Mouse (Mus musculus) limb, embryonic 14.5 days (tissue): ENCODE data around the gene Gm7954. TPM values are rescaled to one million over a fixed set of nuclear protein-coding genes. Genes with fewer than 3 reads are reported as not detected.
"Not testable (repeated sequence)": the region's sequence is repeated elsewhere in the genome, so short reads cannot be mapped to it uniquely, and the experiment has no call there.

ENCODE experiments used
- ATAC-seq: fragments of 200-750 bp; cut with Nextera tagmentation; 2 replicates; pipeline ENCODE4 v1.8.0; 2017; ENCODE audit warnings: low read depth, moderate number of reproducible peaks, moderate TSS enrichment; ENCODE audit not compliant: low FRiP score
- DNase-seq: peaks from one replicate; pipeline ENCODE4 v3.0.0-alpha.2; 2015; ENCODE audit warnings: low spot score
- H3K27ac ChIP-seq: fragments of 300-500 bp; sonication (generic); replicated peaks from 2 replicates; pipeline ENCODE4 v1.5.1; 2014; ENCODE audit warnings: low read depth, mild to moderate bottlenecking, low read length, moderate library complexity, mixed read lengths
- H3K27me3 ChIP-seq: fragments of 300-500 bp; sonication (generic); 2 replicates; pipeline ENCODE4 v1.6.1; 2014; ENCODE audit warnings: low read length, mixed read lengths; ENCODE audit not compliant: control insufficient read depth, insufficient read depth
- H3K36me3 ChIP-seq: fragments of 300-500 bp; sonication (generic); 2 replicates; pipeline ENCODE4 v1.6.1; 2014; ENCODE audit warnings: mild to moderate bottlenecking, low read length, moderate library complexity, mixed read lengths; ENCODE audit not compliant: control insufficient read depth, insufficient read depth
- H3K4me1 ChIP-seq: fragments of 300-500 bp; sonication (generic); 2 replicates; pipeline ENCODE4 v1.6.1; 2014; ENCODE audit warnings: antibody characterized with exemption, low read length, mixed read lengths; ENCODE audit not compliant: control insufficient read depth, insufficient read depth
- H3K4me2 ChIP-seq: fragments of 300-500 bp; sonication (generic); replicated peaks from 2 replicates; pipeline ENCODE4 v1.6.1; 2014; ENCODE audit warnings: low read depth, mild to moderate bottlenecking, low read length, moderate library complexity; ENCODE audit not compliant: severe bottlenecking
- H3K4me3 ChIP-seq: fragments of 300-500 bp; sonication (generic); replicated peaks from 2 replicates; pipeline ENCODE4 v1.5.1; 2014; ENCODE audit warnings: low read length
- H3K9ac ChIP-seq: fragments of 300-500 bp; sonication (generic); 2 replicates; pipeline ENCODE4 v1.6.1; 2014; ENCODE audit warnings: mild to moderate bottlenecking, low read depth, low read length, moderate library complexity; ENCODE audit not compliant: severe bottlenecking
- H3K9me3 ChIP-seq: fragments of 300-500 bp; sonication (generic); 2 replicates; pipeline ENCODE4 v1.6.1; 2016; ENCODE audit warnings: low read length; ENCODE audit not compliant: control insufficient read depth
- WGBS: fragments of 180-500 bp; shearing (Covaris S2); extraction: QIAGEN DNeasy Blood & Tissue Kit; methylation state at CpG from one replicate; pipeline ENCODE4 v1.1.7; 2014; 5-methylcytosine and 5-hydroxymethylcytosine counted together
- polyA plus RNA-seq, 2 experiments: library from polyadenylated mRNA; depleted of rRNA in 1 of 2; stranded (reverse) in 1 of 2; unstranded in 1 of 2; fragments of >200 nt; fragmentation: Nextera tagmentation in 1 of 2; extraction: Ambion mirVana in 1 of 2; gene quantifications; 2 replicates each; pipeline versions ENCODE4 v1.2.1 to v1.2.3; 2012 to 2014

Gene Gm7954
- polyA plus RNA-seq (2012; rRNA removed) (not detected in 2 replicates), polyA plus RNA-seq (2014; fragmentation: Nextera tagmentation; extraction: Ambion mirVana) (not detected in 2 replicates)

DNA sequence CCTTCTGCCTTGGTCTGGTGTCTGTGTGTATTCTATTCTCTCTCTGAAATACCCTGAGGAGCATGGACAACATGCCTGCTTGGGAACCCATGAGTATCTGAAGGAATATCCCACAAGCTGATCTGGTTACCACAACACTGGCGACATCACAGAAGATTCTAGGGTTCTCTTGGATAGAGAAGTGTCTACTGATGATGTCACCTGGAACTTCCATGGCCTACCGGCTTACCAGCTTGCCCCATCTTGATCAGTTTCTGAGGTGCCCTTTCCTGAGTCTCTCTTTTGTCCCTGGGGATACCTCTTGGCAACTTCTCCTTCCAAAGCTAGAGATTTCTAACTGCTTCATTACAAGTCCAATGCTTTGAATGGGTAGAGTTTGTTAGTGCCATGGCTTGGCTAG, at the start of gene Gm7954:
Gm7954 (minus strand) TSS at position 101 of the 400 bp plus-strand sequence.
- H3K27ac ChIP-seq, H3K4me1 ChIP-seq, H3K36me3 ChIP-seq, H3K4me2 ChIP-seq, DNase-seq, H3K4me3 ChIP-seq, ATAC-seq, H3K9me3 ChIP-seq, H3K9ac ChIP-seq, H3K27me3 ChIP-seq: not testable (repeated sequence)
- no CpG with 5 or more reads among the region's 2 CpGs for WGBS

DNA sequence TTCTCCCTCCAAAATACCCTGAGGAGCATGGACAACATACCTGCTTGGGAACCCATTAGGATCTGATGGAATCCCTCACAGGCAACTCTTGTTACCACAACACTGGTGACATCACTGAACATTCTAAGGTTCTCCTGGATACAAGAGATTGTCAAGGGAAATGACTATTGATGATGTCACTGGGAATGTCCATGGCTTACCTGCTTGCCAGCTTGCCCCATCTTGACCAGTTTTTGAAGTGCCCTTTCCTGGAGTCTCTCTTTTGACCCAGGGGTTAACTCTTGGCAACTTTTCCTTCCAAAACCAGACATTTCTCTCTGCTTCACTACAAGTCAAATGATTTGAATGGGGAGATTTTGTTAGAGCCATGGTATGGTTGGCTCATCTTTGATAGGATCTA, 36.1 kb upstream of the Gm7954 start, which contains the start of gene Gm3486:
Gm3486 (minus strand) TSS at position 101 of the 400 bp plus-strand sequence.
- not testable (repeated sequence) for H3K27me3 ChIP-seq, H3K36me3 ChIP-seq, H3K4me2 ChIP-seq, H3K4me3 ChIP-seq, H3K9ac ChIP-seq, DNase-seq, H3K9me3 ChIP-seq, ATAC-seq, H3K27ac ChIP-seq, H3K4me1 ChIP-seq

DNA sequence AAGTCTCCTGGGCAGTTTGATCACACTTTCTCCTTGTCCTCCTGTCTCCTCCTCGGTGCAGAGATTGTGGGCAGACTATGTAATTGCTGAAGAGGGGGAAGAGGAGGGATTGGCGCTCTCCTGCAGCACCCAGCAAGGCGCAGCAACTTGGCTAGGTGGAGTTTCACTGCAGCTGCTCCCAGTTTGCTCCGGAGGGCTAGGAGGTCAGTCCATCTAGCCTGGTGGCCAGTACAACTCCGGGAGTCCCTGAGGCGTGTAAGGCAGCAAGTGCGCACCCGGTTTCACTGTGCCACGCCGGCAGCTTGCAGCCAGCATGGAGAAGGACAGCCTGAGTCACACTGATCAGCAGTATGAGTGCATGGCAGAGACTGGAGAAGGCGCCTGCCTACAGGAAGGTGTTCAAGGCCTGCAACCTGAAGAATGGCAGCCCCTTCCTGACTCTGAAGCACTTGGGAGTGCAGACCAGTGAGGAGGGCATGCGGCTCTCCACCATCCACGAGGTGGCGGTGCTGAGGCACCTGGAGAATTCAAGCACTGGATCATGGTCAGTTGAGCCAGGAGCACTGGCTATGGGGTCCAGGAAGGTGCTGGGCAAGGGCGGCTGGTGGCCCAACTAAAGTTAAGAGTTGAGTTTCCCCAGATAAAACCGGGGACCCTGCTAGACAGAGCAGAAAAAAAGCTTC, 27.8 kb downstream of the Gm7954 start:
- DNase-seq, H3K4me3 ChIP-seq, H3K4me1 ChIP-seq, H3K4me2 ChIP-seq, H3K36me3 ChIP-seq, H3K27me3 ChIP-seq, ATAC-seq, H3K27ac ChIP-seq, H3K9ac ChIP-seq, H3K9me3 ChIP-seq: not testable (repeated sequence)
- 25% methylated on average over 11 of the region's 16 CpGs for WGBS

DNA sequence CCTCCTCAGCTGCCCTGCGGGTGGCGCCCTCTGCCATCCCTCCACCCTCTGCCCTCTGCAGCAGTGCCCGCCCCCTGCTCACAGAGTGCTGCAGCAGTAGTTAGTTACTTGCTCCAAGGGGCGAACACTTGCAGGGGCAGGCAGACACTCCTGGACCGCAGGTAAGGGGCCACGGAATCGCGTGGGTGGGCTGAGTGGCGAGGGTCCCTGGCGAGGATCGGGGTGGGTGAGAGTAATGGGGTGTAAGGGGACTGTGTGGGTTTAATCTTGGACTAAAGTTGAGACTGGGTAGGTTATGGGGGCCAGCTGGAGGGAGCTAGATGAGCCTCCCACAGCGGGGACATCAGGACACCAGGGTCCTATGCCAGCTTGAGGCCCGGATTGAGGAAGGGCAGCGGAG, 28.6 kb downstream of the Gm7954 start:
- WGBS = 13% methylated on average over 12 of the region's 14 CpGs
- not testable (repeated sequence) for ATAC-seq, H3K9me3 ChIP-seq, H3K27ac ChIP-seq, H3K4me2 ChIP-seq, H3K4me1 ChIP-seq, H3K4me3 ChIP-seq, H3K27me3 ChIP-seq, H3K36me3 ChIP-seq, H3K9ac ChIP-seq, DNase-seq

DNA sequence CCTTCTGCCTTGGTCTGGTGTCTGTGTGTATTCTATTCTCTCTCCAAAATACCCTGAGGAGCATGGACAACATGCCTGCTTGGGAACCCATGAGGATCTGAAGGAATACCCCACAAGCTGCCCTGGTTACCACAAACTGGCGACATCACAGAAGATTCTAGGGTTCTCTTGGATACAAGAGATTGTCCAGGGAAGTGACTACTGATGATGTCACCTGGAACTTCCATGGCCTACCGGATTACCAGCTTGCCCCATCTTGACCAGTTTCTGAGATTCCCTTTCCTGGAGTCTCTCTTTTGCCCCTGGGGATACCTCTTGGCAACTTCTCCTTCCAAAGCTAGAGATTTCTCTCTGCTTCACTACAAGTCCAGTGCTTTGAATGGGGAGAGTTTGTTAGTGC, 45.1 kb downstream of the Gm7954 start, which contains the start of gene Gm6482:
Gm6482 (minus strand) TSS at position 101 of the 400 bp plus-strand sequence.
- H3K4me1 ChIP-seq, H3K4me3 ChIP-seq, H3K27ac ChIP-seq, H3K9ac ChIP-seq, ATAC-seq, H3K4me2 ChIP-seq, H3K36me3 ChIP-seq, H3K9me3 ChIP-seq, DNase-seq, H3K27me3 ChIP-seq: not testable (repeated sequence)
- WGBS = no CpG with 5 or more reads among the region's 2 CpGs

Other genes starting within 250 kb of the Gm7954 start
- 0.11 and 0.12 TPM in 2 replicates for gene Gm2832, start 174.7 kb downstream of the Gm7954 start, polyA plus RNA-seq (2012; rRNA removed)
- 0.15 TPM in 1 of 2 replicates, not detected in the other for gene Gm2832, start 174.7 kb downstream of the Gm7954 start, polyA plus RNA-seq (2014; fragmentation: Nextera tagmentation; extraction: Ambion mirVana)
- not detected in 2 replicates for gene Gm5798, start 104.9 kb downstream of the Gm7954 start, polyA plus RNA-seq (2012; rRNA removed)
- gene Gm5798, start 104.9 kb downstream of the Gm7954 start, polyA plus RNA-seq (2014; fragmentation: Nextera tagmentation; extraction: Ambion mirVana) = not detected in 2 replicates
- gene Gm7945, start 67.1 kb downstream of the Gm7954 start, polyA plus RNA-seq (2012; rRNA removed) = not detected in 2 replicates
- not detected in 2 replicates for gene Gm7945, start 67.1 kb downstream of the Gm7954 start, polyA plus RNA-seq (2014; fragmentation: Nextera tagmentation; extraction: Ambion mirVana)
- gene Gm6482, start 45.2 kb downstream of the Gm7954 start, polyA plus RNA-seq (2012; rRNA removed) = not detected in 2 replicates
- gene Gm6482, start 45.2 kb downstream of the Gm7954 start, polyA plus RNA-seq (2014; fragmentation: Nextera tagmentation; extraction: Ambion mirVana) = not detected in 2 replicates
- gene Gm3486, start 36.0 kb upstream of the Gm7954 start, polyA plus RNA-seq (2012; rRNA removed) = not detected in 2 replicates
- not detected in 2 replicates for gene Gm3486, start 36.0 kb upstream of the Gm7954 start, polyA plus RNA-seq (2014; fragmentation: Nextera tagmentation; extraction: Ambion mirVana)
- gene Gm7970, start 102.1 kb upstream of the Gm7954 start, polyA plus RNA-seq (2012; rRNA removed) = not detected in 2 replicates
- not detected in 2 replicates for gene Gm7970, start 102.1 kb upstream of the Gm7954 start, polyA plus RNA-seq (2014; fragmentation: Nextera tagmentation; extraction: Ambion mirVana)
- not detected in 2 replicates for gene 1700049E17Rik2, start 119.7 kb upstream of the Gm7954 start, polyA plus RNA-seq (2012; rRNA removed)
- gene 1700049E17Rik2, start 119.7 kb upstream of the Gm7954 start, polyA plus RNA-seq (2014; fragmentation: Nextera tagmentation; extraction: Ambion mirVana) = not detected in 2 replicates
- gene Gm3072, start 171.1 kb upstream of the Gm7954 start, polyA plus RNA-seq (2012; rRNA removed) = not detected in 2 replicates
- not detected in 2 replicates for gene Gm3072, start 171.1 kb upstream of the Gm7954 start, polyA plus RNA-seq (2014; fragmentation: Nextera tagmentation; extraction: Ambion mirVana)
- not detected in 2 replicates for gene Gm3676, start 193.0 kb upstream of the Gm7954 start, polyA plus RNA-seq (2012; rRNA removed)
- not detected in 2 replicates for gene Gm3676, start 193.0 kb upstream of the Gm7954 start, polyA plus RNA-seq (2014; fragmentation: Nextera tagmentation; extraction: Ambion mirVana)
- gene Gm8068, start 248.4 kb upstream of the Gm7954 start, polyA plus RNA-seq (2012; rRNA removed) = not detected in 2 replicates
- not detected in 2 replicates for gene Gm8068, start 248.4 kb upstream of the Gm7954 start, polyA plus RNA-seq (2014; fragmentation: Nextera tagmentation; extraction: Ambion mirVana)